Mouse (Mus musculus): ENCODE data around the gene Ripor2. TPM values are rescaled to one million over a fixed set of nuclear protein-coding genes. Genes with fewer than 3 reads are reported as not detected.

Gene Ripor2
- polyA plus RNA-seq, 1 experiment from 2014 or later = 3.1 TPM

DNA sequence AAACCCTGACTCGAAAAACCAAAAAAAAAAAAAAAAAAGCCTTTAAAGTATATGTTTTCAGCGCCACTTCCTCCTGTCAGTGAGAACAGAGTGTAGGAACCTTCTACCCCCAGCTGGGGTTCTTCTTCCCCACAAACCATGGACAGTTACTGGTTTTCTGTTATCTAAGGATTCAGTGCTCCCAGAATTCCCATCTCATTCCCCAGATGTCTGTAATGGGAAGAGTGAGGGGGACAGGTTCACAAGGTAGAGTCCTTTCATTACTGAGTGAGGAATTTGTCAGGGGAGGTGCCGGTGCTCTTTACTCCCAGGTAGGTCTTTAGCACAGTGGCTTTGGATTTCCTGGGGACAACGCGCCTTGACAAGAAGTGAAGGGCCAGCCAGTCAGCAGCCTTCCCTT, 20.6 kb upstream of the Ripor2 start:
- Histone ChIP-seq H3K9me3 (ENCODE audit: control insufficient read depth, low read length) (no peaks in the 10 kb centered on the region), H3K4me2 (replicated peaks; ENCODE audit: low read depth, low read length) (no peak overlapping the region), H3K27me3 (ENCODE audit: control insufficient read depth, insufficient read depth, low read length) (no peaks in the 10 kb centered on the region), H3K9ac (ENCODE audit: low read depth, low read length) (no peak overlapping the region), H3K4me1 (ENCODE audit: control insufficient read depth, insufficient read depth, low read length) (peaks cover 6% of the 10 kb centered on the region; the same call in 1 of the 2 replicates), H3K4me3 (ENCODE audit: low read length) (no peak overlapping the region), H3K36me3 (ENCODE audit: control insufficient read depth, insufficient read depth, low read length) (no peaks in the 10 kb centered on the region), H3K27ac (ENCODE audit: low read depth, low read length) (no peak overlapping the region)
- 90% methylated on average over 5 of the region's 5 CpGs for WGBS
- no peak for ATAC-seq (ENCODE audit: low FRiP score, low TSS enrichment)

DNA sequence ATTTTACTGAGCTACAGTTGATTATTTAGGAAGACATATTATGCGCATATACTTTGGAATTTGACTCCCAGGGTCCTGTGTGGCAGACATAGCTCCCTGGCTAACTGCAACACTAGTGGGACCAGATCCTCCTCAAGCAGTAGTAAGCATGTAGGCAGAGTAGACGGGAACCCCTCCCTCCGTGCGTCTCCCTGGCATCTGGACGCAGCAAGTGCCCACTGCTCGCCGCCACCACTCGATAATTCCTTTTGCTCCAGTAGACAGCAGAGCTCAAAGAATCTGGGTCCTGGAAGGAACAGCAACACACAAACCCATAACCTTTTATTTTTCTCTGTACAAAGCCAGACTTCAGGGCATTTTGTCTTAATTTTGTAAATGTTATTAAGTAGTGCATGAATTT, 17.3 kb upstream of the Ripor2 start:
- Histone ChIP-seq H3K9ac (ENCODE audit: low read depth, low read length) (no peak overlapping the region), H3K27me3 (ENCODE audit: control insufficient read depth, insufficient read depth, low read length) (no peaks in the 10 kb centered on the region), H3K9me3 (ENCODE audit: control insufficient read depth, low read length) (no peaks in the 10 kb centered on the region), H3K4me2 (replicated peaks; ENCODE audit: low read depth, low read length) (no peak overlapping the region), H3K36me3 (ENCODE audit: control insufficient read depth, insufficient read depth, low read length) (no peaks in the 10 kb centered on the region), H3K4me1 (ENCODE audit: control insufficient read depth, insufficient read depth, low read length) (peaks cover 6% of the 10 kb centered on the region; the same call in 1 of the 2 replicates), H3K4me3 (ENCODE audit: low read length) (no peak overlapping the region), H3K27ac (ENCODE audit: low read depth, low read length) (peak overlapping the region; percentile 76; the same call in 1 of the 2 replicates)
- no peak for ATAC-seq (ENCODE audit: low FRiP score, low TSS enrichment)
- WGBS = 82% methylated on average over 8 of the region's 8 CpGs

DNA sequence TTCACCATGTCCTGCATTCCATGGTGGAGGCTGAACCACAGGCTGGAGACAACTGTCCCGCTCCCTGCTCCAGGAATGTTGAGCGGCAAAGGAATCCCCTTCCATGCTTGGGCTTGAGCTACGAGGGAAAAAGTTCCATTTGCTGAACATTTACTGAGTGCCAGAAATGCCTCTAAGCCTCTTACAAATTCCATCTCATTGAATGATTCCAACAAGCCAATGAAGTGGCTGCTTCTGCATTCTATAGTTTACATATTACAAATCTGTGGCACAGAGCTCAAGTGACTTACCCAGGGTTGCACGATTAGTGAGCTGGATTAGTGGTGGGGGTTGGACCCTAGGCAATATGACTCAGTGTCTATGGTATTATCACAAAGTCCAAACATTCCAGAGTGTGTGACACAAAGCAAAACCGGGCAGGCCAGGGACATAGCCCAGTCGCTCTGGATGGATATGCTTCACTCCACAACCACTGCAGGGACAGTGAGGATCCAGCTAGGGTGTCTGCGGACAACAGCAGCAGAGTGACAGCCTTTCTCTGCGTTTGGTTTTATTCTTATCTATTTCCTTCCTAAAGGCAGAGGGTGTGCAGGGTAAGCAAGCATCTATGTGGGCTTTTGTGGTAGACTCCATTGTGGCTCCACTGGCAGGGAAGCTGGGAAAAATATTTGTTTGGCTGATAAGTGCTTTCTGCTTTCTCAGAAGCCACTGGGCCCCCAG, 16.6 kb upstream of the Ripor2 start:
- ATAC-seq (ENCODE audit: low FRiP score, low TSS enrichment) = peak; percentile 35
- H3K27ac ChIP-seq (ENCODE audit: low read depth, low read length) = peak overlapping the region; percentile 76
- H3K9ac ChIP-seq (ENCODE audit: low read depth, low read length) = no peak overlapping the region
- no peak overlapping the region for H3K4me2 ChIP-seq (replicated peaks; ENCODE audit: low read depth, low read length)
- peaks cover 6% of the 10 kb centered on the region; the same call in 1 of the 2 replicates for H3K4me1 ChIP-seq (ENCODE audit: control insufficient read depth, insufficient read depth, low read length)
- no peaks in the 10 kb centered on the region for H3K27me3 ChIP-seq (ENCODE audit: control insufficient read depth, insufficient read depth, low read length)
- WGBS = 58% methylated on average over 8 of the region's 8 CpGs
- H3K4me3 ChIP-seq (ENCODE audit: low read length) = no peak overlapping the region
- H3K9me3 ChIP-seq (ENCODE audit: control insufficient read depth, low read length) = no peaks in the 10 kb centered on the region
- no peaks in the 10 kb centered on the region for H3K36me3 ChIP-seq (ENCODE audit: control insufficient read depth, insufficient read depth, low read length)

DNA sequence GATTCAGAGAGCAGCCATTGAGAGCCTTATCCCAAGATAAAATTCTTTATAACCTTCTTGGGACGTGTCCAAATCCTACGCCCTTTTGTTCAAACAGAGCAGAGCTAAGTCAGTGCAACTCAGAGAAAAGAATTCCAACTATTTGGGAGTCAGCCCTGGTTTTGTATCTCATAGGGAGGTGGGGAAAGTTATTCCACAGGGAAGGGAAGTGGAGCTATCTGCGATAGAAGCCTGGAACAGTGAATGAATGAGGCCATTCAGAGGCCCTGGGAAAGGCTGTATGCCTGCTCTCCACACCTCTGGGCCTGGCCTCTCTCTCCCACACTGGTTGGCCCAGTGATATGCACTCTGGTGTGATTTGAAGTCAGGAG, 16.1 kb upstream of the Ripor2 start:
- peak overlapping the region; percentile 76 for H3K27ac ChIP-seq (ENCODE audit: low read depth, low read length)
- H3K27me3 ChIP-seq (ENCODE audit: control insufficient read depth, insufficient read depth, low read length) = no peaks in the 10 kb centered on the region
- peaks cover 6% of the 10 kb centered on the region; the same call in 1 of the 2 replicates for H3K4me1 ChIP-seq (ENCODE audit: control insufficient read depth, insufficient read depth, low read length)
- H3K4me3 ChIP-seq (ENCODE audit: low read length) = no peak overlapping the region
- no peaks in the 10 kb centered on the region for H3K36me3 ChIP-seq (ENCODE audit: control insufficient read depth, insufficient read depth, low read length)
- ATAC-seq (ENCODE audit: low FRiP score, low TSS enrichment) = peak; percentile 68; the same call in 1 of the 2 replicates
- H3K9me3 ChIP-seq (ENCODE audit: control insufficient read depth, low read length) = no peaks in the 10 kb centered on the region
- no peak overlapping the region for H3K4me2 ChIP-seq (replicated peaks; ENCODE audit: low read depth, low read length)
- no peak overlapping the region for H3K9ac ChIP-seq (ENCODE audit: low read depth, low read length)
- WGBS = 33% methylated on average over 3 of the region's 3 CpGs

DNA sequence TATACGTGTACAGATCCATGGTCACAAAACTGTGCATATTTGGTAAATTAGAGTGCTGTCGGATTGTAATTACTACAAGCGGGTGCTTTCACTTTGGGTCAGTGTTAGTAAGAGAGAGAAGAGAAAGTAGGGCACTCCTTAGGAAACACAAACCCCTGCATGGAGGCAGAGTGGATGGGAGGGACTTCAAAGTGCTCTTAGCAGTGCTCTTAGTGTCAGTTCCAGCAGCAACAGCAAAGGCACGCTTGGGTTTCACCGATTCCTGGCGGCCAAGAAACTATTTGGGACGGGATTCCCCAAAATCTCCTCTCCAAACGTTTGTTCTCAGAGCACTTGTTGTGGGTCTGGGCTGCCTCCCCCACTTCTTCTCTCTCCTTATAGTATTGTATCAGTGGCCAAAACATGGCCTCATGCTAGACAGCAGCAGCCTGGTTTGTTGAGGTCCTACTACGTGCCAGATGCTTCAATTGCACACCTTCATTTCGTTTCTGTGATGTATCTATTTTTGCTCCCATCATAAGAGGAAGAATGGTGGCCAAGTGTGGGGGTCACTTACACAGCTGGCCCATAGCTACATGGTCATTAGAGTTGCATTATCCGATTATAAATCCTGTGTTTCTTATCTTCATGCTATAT, 14.7 kb upstream of the Ripor2 start:
- ATAC-seq (ENCODE audit: low FRiP score, low TSS enrichment) = no peak
- no peak overlapping the region for H3K4me2 ChIP-seq (replicated peaks; ENCODE audit: low read depth, low read length)
- no peak overlapping the region for H3K27ac ChIP-seq (ENCODE audit: low read depth, low read length)
- H3K4me1 ChIP-seq (ENCODE audit: control insufficient read depth, insufficient read depth, low read length) = peaks cover 6% of the 10 kb centered on the region; the same call in 1 of the 2 replicates
- no peak overlapping the region for H3K9ac ChIP-seq (ENCODE audit: low read depth, low read length)
- no peaks in the 10 kb centered on the region for H3K9me3 ChIP-seq (ENCODE audit: control insufficient read depth, low read length)
- no peaks in the 10 kb centered on the region for H3K36me3 ChIP-seq (ENCODE audit: control insufficient read depth, insufficient read depth, low read length)
- WGBS = 80% methylated on average over 11 of the region's 11 CpGs
- no peak overlapping the region for H3K4me3 ChIP-seq (ENCODE audit: low read length)
- H3K27me3 ChIP-seq (ENCODE audit: control insufficient read depth, insufficient read depth, low read length) = no peaks in the 10 kb centered on the region

DNA sequence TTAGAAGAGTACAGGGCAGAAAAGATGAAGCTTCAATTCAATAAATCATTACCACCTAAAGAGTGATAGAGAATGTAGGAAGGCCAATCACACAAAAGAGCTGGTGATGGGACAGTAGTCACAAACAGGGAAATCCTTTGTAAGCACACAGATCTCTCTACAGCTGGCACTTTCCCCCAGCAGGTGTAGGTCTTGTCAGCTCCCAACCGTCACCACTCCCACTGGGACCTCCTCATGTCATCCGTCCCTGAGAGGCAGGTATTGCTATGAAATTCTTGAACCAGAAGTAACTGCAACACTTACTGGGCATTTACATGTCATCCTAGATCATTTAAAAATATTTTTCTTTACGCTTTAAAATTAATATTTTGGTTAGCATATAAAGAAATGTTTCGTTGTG, 12.9 kb upstream of the Ripor2 start:
- H3K27me3 ChIP-seq (ENCODE audit: control insufficient read depth, insufficient read depth, low read length) = no peaks in the 10 kb centered on the region
- H3K4me2 ChIP-seq (replicated peaks; ENCODE audit: low read depth, low read length) = no peak overlapping the region
- H3K4me3 ChIP-seq (ENCODE audit: low read length) = no peak overlapping the region
- no peaks in the 10 kb centered on the region for H3K36me3 ChIP-seq (ENCODE audit: control insufficient read depth, insufficient read depth, low read length)
- H3K27ac ChIP-seq (ENCODE audit: low read depth, low read length) = no peak overlapping the region
- no peaks in the 10 kb centered on the region for H3K9me3 ChIP-seq (ENCODE audit: control insufficient read depth, low read length)
- H3K4me1 ChIP-seq (ENCODE audit: control insufficient read depth, insufficient read depth, low read length) = peaks cover 6% of the 10 kb centered on the region; the same call in 1 of the 2 replicates
- ATAC-seq (ENCODE audit: low FRiP score, low TSS enrichment) = no peak
- no peak overlapping the region for H3K9ac ChIP-seq (ENCODE audit: low read depth, low read length)
- WGBS = 91% methylated on average over 4 of the region's 4 CpGs

DNA sequence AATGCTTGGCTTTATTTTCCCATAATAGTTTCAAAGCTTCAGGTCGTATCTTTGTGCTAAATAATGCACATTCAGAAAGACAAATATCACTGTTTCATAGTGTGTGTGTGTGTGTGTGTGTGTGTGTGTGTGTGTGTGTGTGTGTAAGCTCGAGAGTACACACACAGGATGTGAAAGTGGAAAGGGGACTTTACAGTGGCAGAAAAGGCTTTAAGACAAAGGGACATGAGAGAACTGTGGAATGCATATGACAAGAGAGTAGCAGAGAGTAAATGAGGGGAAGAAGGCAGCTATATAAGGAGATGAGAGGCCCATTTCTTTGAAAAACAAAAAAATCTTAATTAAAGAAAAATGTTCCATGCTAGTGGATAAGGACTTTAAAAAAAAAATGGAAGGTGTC, 11.3 kb upstream of the Ripor2 start:
- Histone ChIP-seq H3K36me3 (ENCODE audit: control insufficient read depth, insufficient read depth, low read length) (no peaks in the 10 kb centered on the region), H3K27ac (ENCODE audit: low read depth, low read length) (no peak overlapping the region), H3K4me1 (ENCODE audit: control insufficient read depth, insufficient read depth, low read length) (peaks cover 2% of the 10 kb centered on the region; the same call in 1 of the 2 replicates), H3K4me2 (replicated peaks; ENCODE audit: low read depth, low read length) (no peak overlapping the region), H3K9me3 (ENCODE audit: control insufficient read depth, low read length) (no peaks in the 10 kb centered on the region), H3K27me3 (ENCODE audit: control insufficient read depth, insufficient read depth, low read length) (no peaks in the 10 kb centered on the region), H3K9ac (ENCODE audit: low read depth, low read length) (no peak overlapping the region), H3K4me3 (ENCODE audit: low read length) (no peak overlapping the region)
- 54% methylated on average over 2 of the region's 2 CpGs for WGBS
- ATAC-seq (ENCODE audit: low FRiP score, low TSS enrichment) = no peak

DNA sequence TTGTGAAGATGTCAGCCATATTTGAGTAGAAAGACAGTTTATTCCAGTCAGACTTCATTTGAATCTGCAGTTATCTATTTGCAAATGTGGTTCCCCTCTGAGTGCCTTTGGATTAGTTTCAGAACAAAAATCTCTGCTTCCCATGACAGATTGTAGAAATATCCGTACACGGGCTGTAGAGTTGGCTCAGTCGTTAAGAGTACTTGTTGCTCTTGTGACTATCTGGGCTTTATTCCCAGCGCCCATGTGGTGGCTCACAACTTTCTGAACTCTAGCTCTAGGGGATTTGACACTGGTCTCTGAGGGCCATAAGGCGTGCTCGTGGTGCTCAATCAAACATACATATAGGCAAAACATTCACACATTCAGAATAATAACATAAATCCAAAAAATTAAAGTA, 10.1 kb upstream of the Ripor2 start:
- no peak overlapping the region for H3K9ac ChIP-seq (ENCODE audit: low read depth, low read length)
- H3K4me3 ChIP-seq (ENCODE audit: low read length) = no peak overlapping the region
- H3K27ac ChIP-seq (ENCODE audit: low read depth, low read length) = no peak overlapping the region
- no peaks in the 10 kb centered on the region for H3K36me3 ChIP-seq (ENCODE audit: control insufficient read depth, insufficient read depth, low read length)
- H3K9me3 ChIP-seq (ENCODE audit: control insufficient read depth, low read length) = no peaks in the 10 kb centered on the region
- 81% methylated on average over 6 of the region's 6 CpGs for WGBS
- no peak overlapping the region for H3K4me2 ChIP-seq (replicated peaks; ENCODE audit: low read depth, low read length)
- 0 out of 2 replicates have a peak, but pooled peaks cover 4% of the 10 kb centered on the region for H3K4me1 ChIP-seq (ENCODE audit: control insufficient read depth, insufficient read depth, low read length)
- no peaks in the 10 kb centered on the region for H3K27me3 ChIP-seq (ENCODE audit: control insufficient read depth, insufficient read depth, low read length)
- no peak for ATAC-seq (ENCODE audit: low FRiP score, low TSS enrichment)

DNA sequence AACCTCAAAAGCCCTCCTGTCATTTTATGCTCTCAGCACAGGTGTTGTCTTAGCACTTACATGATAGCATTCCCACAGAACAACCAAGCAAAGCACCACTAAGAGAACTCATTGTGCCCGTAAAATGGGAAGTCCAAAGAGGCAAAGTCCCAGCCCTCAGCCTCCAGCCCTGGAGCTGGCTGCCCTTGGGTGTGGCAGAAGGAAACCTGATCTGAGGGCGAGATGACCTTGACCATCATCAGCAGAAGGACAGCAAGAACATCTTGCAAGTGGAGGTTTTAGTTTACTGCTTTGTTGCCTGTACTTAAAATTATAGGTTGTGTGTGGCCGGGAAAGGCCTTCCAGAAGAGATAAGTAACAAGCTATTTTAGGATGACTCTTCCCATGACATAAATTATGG, 6.9 kb upstream of the Ripor2 start:
- peaks cover 4% of the 10 kb centered on the region; the same call in 1 of the 2 replicates for H3K4me1 ChIP-seq (ENCODE audit: control insufficient read depth, insufficient read depth, low read length)
- H3K4me3 ChIP-seq (ENCODE audit: low read length) = no peak overlapping the region
- H3K9ac ChIP-seq (ENCODE audit: low read depth, low read length) = no peak overlapping the region
- WGBS = 71% methylated on average over 3 of the region's 3 CpGs
- no peaks in the 10 kb centered on the region for H3K36me3 ChIP-seq (ENCODE audit: control insufficient read depth, insufficient read depth, low read length)
- H3K27ac ChIP-seq (ENCODE audit: low read depth, low read length) = no peak overlapping the region
- no peak overlapping the region for H3K4me2 ChIP-seq (replicated peaks; ENCODE audit: low read depth, low read length)
- H3K27me3 ChIP-seq (ENCODE audit: control insufficient read depth, insufficient read depth, low read length) = no peaks in the 10 kb centered on the region
- ATAC-seq (ENCODE audit: low FRiP score, low TSS enrichment) = no peak
- H3K9me3 ChIP-seq (ENCODE audit: control insufficient read depth, low read length) = no peaks in the 10 kb centered on the region
